Mouse (Mus musculus) left cerebral cortex, postnatal 10 days (tissue): Measurements from ENCODE around the gene Myzap. TPM values are rescaled to one million over a fixed set of nuclear protein-coding genes. Genes with fewer than 3 reads are reported as not detected.
A peak's percentile ranks its signal among the peaks of the same experiment; 100 is the strongest.

Source experiments
- DNase-seq, 2 experiments: peaks; one replicate each; pipeline ENCODE4 v3.0.0; 2021 to 2022; ENCODE audit warnings: low spot score in 2 of 2, mixed read lengths in 1 of 2; ENCODE audit errors: extremely low spot score in 1 of 2
- intact Hi-C: fragments of 180-260 bp; cut with DNase I; formaldehyde crosslinking; loops from one replicate; pipeline ENCODE4 v1.15.1; 2025
- total RNA-seq, 2 experiments: library from RNA; stranded (reverse); gene quantifications; 2 replicates each; pipeline ENCODE4 v1.2.3; 2021

The Myzap gene
- total RNA-seq, 2 experiments from 2014 or later = 1.9 to 3.0 TPM

GRCm38 (mm10) chr9:71609010-71609409, 16.9 kb upstream of the Myzap start:
- intact Hi-C loops = no loop called here
- DNase-seq = no peak

- DNase-seq = no peak
- intact Hi-C loops = no loop called here
Measured at GRCm38 (mm10) chr9:71606296-71607057, 14.3 kb upstream of the Myzap start.

GRCm38 (mm10) chr9:71604914-71605635, 12.9 kb upstream of the Myzap start:
- intact Hi-C loops = no loop called here
- DNase-seq = no peak

GRCm38 (mm10) chr9:71599861-71600260, 7.7 kb upstream of the Myzap start:
- intact Hi-C loops = loop anchor here (5.0 kb wide), 1 partner anchor 48 kb away; no protein-coding TSS in a partner anchor
- DNase-seq = no peak

- no peak for DNase-seq
- intact Hi-C loops = loop anchor here (5.0 kb wide), 1 partner anchor 45 kb away; no protein-coding TSS in a partner anchor
Measured at GRCm38 (mm10) chr9:71596888-71597287, 4.7 kb upstream of the Myzap start.

- no peak for DNase-seq
- intact Hi-C loops = no loop called here
Measured at GRCm38 (mm10) chr9:71592577-71593285, 571 bp upstream of the Myzap start.

- intact Hi-C loops = no loop called here
- DNase-seq = no peak
Measured at GRCm38 (mm10) chr9:71591106-71591505, 1.1 kb downstream of the Myzap start.

- intact Hi-C loops = no loop called here
- no peak for DNase-seq
Measured at GRCm38 (mm10) chr9:71589771-71590170, 2.4 kb downstream of the Myzap start.

GRCm38 (mm10) chr9:71588930-71589592, 3.1 kb downstream of the Myzap start:
- intact Hi-C loops = no loop called here
- DNase-seq = no peak

GRCm38 (mm10) chr9:71586408-71586807, 5.8 kb downstream of the Myzap start:
- no peak for DNase-seq
- intact Hi-C loops = no loop called here

GRCm38 (mm10) chr9:71582771-71583170, 9.4 kb downstream of the Myzap start:
- DNase-seq = no peak
- intact Hi-C loops = no loop called here

- intact Hi-C loops = no loop called here
Measured at GRCm38 (mm10) chr9:71578896-71579564, 13.1 kb downstream of the Myzap start.

GRCm38 (mm10) chr9:71574440-71574839, 17.7 kb downstream of the Myzap start:
- DNase-seq = no peak
- intact Hi-C loops = no loop called here

More at GRCm38 (mm10) chr9:71578896-71579564, 13.1 kb downstream of the Myzap start:
- DNase-seq = peak; percentile 23 to 73

- no peak for DNase-seq
- intact Hi-C loops = no loop called here
Measured at GRCm38 (mm10) chr9:71573771-71574340, 18.3 kb downstream of the Myzap start.

GRCm38 (mm10) chr9:71571150-71571633, 21.0 kb downstream of the Myzap start:
- intact Hi-C loops = no loop called here
- DNase-seq = no peak

GRCm38 (mm10) chr9:71570170-71570569, 22.0 kb downstream of the Myzap start:
- intact Hi-C loops = no loop called here

GRCm38 (mm10) chr9:71568323-71568942, 23.7 kb downstream of the Myzap start:
- no peak for DNase-seq
- intact Hi-C loops = no loop called here

More at GRCm38 (mm10) chr9:71570170-71570569, 22.0 kb downstream of the Myzap start:
- no peak for DNase-seq

GRCm38 (mm10) chr9:71567391-71567790, 24.8 kb downstream of the Myzap start:
- DNase-seq = no peak
- intact Hi-C loops = no loop called here
